Mouse (Mus musculus): ENCODE measurements at regions not wholly inside any gene's neighbourhood (a gene's known extent, or its start where the extent isn't known, plus 50 kb on each side); places are given as distances from the start of the nearest gene placed in this dataset.

GRCm38 (mm10) chr5:33548800-33549199 lies 80.6 kb downstream of the Fam53a start:
- DNase-seq (ENCODE audit: low spot score in 2 of 2), result no peak

- peak in 1 of 2 experiments; percentile 46 for DNase-seq (ENCODE audit: low spot score in 2 of 2)
Observed at GRCm38 (mm10) chr5:33543372-33543771, 86.1 kb downstream of the Fam53a start.

GRCm38 (mm10) chr5:33542643-33543042 lies 86.8 kb downstream of the Fam53a start:
- no peak for DNase-seq (ENCODE audit: low spot score in 2 of 2)

- DNase-seq (ENCODE audit: low spot score in 2 of 2), result no peak
Observed at GRCm38 (mm10) chr5:33542000-33542554, 87.4 kb downstream of the Fam53a start.

GRCm38 (mm10) chr5:33540259-33540658 lies 89.2 kb downstream of the Fam53a start:
- DNase-seq (ENCODE audit: low spot score in 2 of 2), result no peak

- DNase-seq (ENCODE audit: low spot score in 2 of 2), result no peak
Observed at GRCm38 (mm10) chr5:33537429-33537828, 92.0 kb downstream of the Fam53a start.

- DNase-seq (ENCODE audit: low spot score in 2 of 2), result no peak
Observed at GRCm38 (mm10) chr5:33537017-33537416, 92.4 kb downstream of the Fam53a start.

- no peak for DNase-seq (ENCODE audit: low spot score in 2 of 2)
Observed at GRCm38 (mm10) chr5:33536261-33536660, 93.2 kb downstream of the Fam53a start.

- no peak for DNase-seq (ENCODE audit: low spot score in 2 of 2)
Observed at GRCm38 (mm10) chr5:33535145-33536010, 94.1 kb downstream of the Fam53a start.

- no peak for DNase-seq (ENCODE audit: low spot score in 2 of 2)
Observed at GRCm38 (mm10) chr5:33534345-33534744, 95.1 kb downstream of the Fam53a start.

GRCm38 (mm10) chr5:33533185-33533584 lies 96.2 kb downstream of the Fam53a start:
- DNase-seq (ENCODE audit: low spot score in 2 of 2), result no peak

GRCm38 (mm10) chr5:33531263-33531662 lies 97.5 kb upstream of the Nkx1-1 start:
- no peak for DNase-seq (ENCODE audit: low spot score in 2 of 2)

GRCm38 (mm10) chr5:33529771-33530170 lies 96.0 kb upstream of the Nkx1-1 start:
- DNase-seq (ENCODE audit: low spot score in 2 of 2), result no peak

GRCm38 (mm10) chr5:33528971-33529670 lies 95.3 kb upstream of the Nkx1-1 start:
- no peak for DNase-seq (ENCODE audit: low spot score in 2 of 2)

GRCm38 (mm10) chr5:33527750-33528149 lies 94.0 kb upstream of the Nkx1-1 start:
- DNase-seq (ENCODE audit: low spot score in 2 of 2), result no peak

- no peak for DNase-seq (ENCODE audit: low spot score in 2 of 2)
Observed at GRCm38 (mm10) chr5:33527316-33527715, 93.5 kb upstream of the Nkx1-1 start.

- no peak for DNase-seq (ENCODE audit: low spot score in 2 of 2)
Observed at GRCm38 (mm10) chr5:33521951-33522742, 88.4 kb upstream of the Nkx1-1 start.

GRCm38 (mm10) chr5:33520856-33521255 lies 87.1 kb upstream of the Nkx1-1 start:
- no peak for DNase-seq (ENCODE audit: low spot score in 2 of 2)

- no peak for DNase-seq (ENCODE audit: low spot score in 2 of 2)
Observed at GRCm38 (mm10) chr5:33519394-33519793, 85.6 kb upstream of the Nkx1-1 start.

- DNase-seq (ENCODE audit: low spot score in 2 of 2), result no peak
Observed at GRCm38 (mm10) chr5:33518860-33519259, 85.1 kb upstream of the Nkx1-1 start.

GRCm38 (mm10) chr5:33517625-33518024 lies 83.8 kb upstream of the Nkx1-1 start:
- DNase-seq (ENCODE audit: low spot score in 2 of 2), result no peak
